Mouse (Mus musculus): ENCODE measurements around the gene Tpmt.

Tpmt gene

GRCm38 (mm10) chr13:47040061-47040460 is 4.5 kb downstream of the Tpmt start:
- DNase-seq: no peak

GRCm38 (mm10) chr13:47037946-47038345 is 6.6 kb downstream of the Tpmt start:
- no peak for DNase-seq

- no peak for DNase-seq
These were observed 10.9 kb downstream of the Tpmt start for GRCm38 (mm10) chr13:47033602-47034001.

GRCm38 (mm10) chr13:47030376-47031107 is 14.0 kb downstream of the Tpmt start:
- no peak for DNase-seq

GRCm38 (mm10) chr13:47020798-47021197 is 23.7 kb downstream of the Tpmt start:
- DNase-seq: no peak

GRCm38 (mm10) chr13:47019774-47020173 is 24.8 kb downstream of the Tpmt start:
- DNase-seq: no peak

GRCm38 (mm10) chr13:47017259-47017658 is 27.3 kb downstream of the Tpmt start:
- DNase-seq: peak; percentile 51

- no peak for DNase-seq
These were observed 29.4 kb downstream of the Tpmt start for GRCm38 (mm10) chr13:47015195-47015501.

GRCm38 (mm10) chr13:47014334-47015194 is 30.0 kb downstream of the Tpmt start, which contains the start of gene Nhlrc1:
Gene Nhlrc1 (minus strand): TSS chr13:47014850.
- peak; percentile 84 for DNase-seq

GRCm38 (mm10) chr13:47013740-47014139 is 30.8 kb downstream of the Tpmt start:
- DNase-seq: no peak

GRCm38 (mm10) chr13:47001590-47001989 is 42.9 kb downstream of the Tpmt start:
- DNase-seq: no peak

- DNase-seq: no peak
These were observed 45.0 kb downstream of the Tpmt start for GRCm38 (mm10) chr13:46999498-46999897.

- DNase-seq: no peak
These were observed 47.2 kb downstream of the Tpmt start for GRCm38 (mm10) chr13:46997355-46997754.

- DNase-seq: no peak
These were observed 51.3 kb downstream of the Tpmt start for GRCm38 (mm10) chr13:46993274-46993551.

- no peak for DNase-seq
These were observed 51.8 kb downstream of the Tpmt start for GRCm38 (mm10) chr13:46992516-46993273.

- DNase-seq: no peak
These were observed 54.0 kb downstream of the Tpmt start for GRCm38 (mm10) chr13:46990376-46991011.

GRCm38 (mm10) chr13:46987941-46988340 is 56.6 kb downstream of the Tpmt start:
- no peak for DNase-seq

GRCm38 (mm10) chr13:46986208-46986607 is 58.3 kb downstream of the Tpmt start:
- DNase-seq: no peak

- DNase-seq: no peak
These were observed 60.7 kb downstream of the Tpmt start for GRCm38 (mm10) chr13:46983878-46984277.

GRCm38 (mm10) chr13:46979836-46980490 is 64.6 kb downstream of the Tpmt start:
- DNase-seq: no peak

GRCm38 (mm10) chr13:46976532-46976931 is 68.0 kb downstream of the Tpmt start:
- no peak for DNase-seq

GRCm38 (mm10) chr13:46975930-46976329 is 68.6 kb downstream of the Tpmt start:
- no peak for DNase-seq

All from layer of hippocampus, adult 9-11 months (tissue).